Mouse (Mus musculus) hindbrain, postnatal 0 days (tissue): ENCODE measurements around the gene Cfl2. TPM values are rescaled to one million over a fixed set of nuclear protein-coding genes. Genes with fewer than 3 reads are reported as not detected.

Experiments used
- ATAC-seq: fragments of 200-750 bp; cut with Nextera tagmentation; 2 replicates; pipeline ENCODE4 v1.8.0; 2017; ENCODE audit warnings: mild to moderate bottlenecking, moderate TSS enrichment, moderate library complexity
- DNase-seq: peaks from one replicate; pipeline ENCODE4 v3.0.0-alpha.2; 2015; ENCODE audit warnings: low spot score
- H3K27ac ChIP-seq: fragments of 300-500 bp; sonication (generic); 2 replicates; pipeline ENCODE4 v1.5.1; 2014; ENCODE audit warnings: mild to moderate bottlenecking
- H3K27me3 ChIP-seq: fragments of 300-500 bp; sonication (generic); 2 replicates; pipeline ENCODE4 v1.6.1; 2014; ENCODE audit warnings: low read length, mixed read lengths; ENCODE audit not compliant: insufficient read depth
- H3K36me3 ChIP-seq: fragments of 300-500 bp; sonication (generic); 2 replicates; pipeline ENCODE4 v1.6.1; 2014; ENCODE audit warnings: low read length, mixed read lengths; ENCODE audit not compliant: insufficient read depth
- H3K4me1 ChIP-seq: fragments of 300-500 bp; sonication (generic); 2 replicates; pipeline ENCODE4 v1.6.1; 2014; ENCODE audit warnings: antibody characterized with exemption, low read length, mixed read lengths; ENCODE audit not compliant: insufficient read depth
- H3K4me2 ChIP-seq: fragments of 300-500 bp; sonication (generic); 2 replicates; pipeline ENCODE4 v1.6.1; 2014; ENCODE audit warnings: low read depth, mild to moderate bottlenecking, low read length, moderate library complexity, mixed read lengths
- H3K4me3 ChIP-seq: fragments of 300-500 bp; sonication (generic); 2 replicates; pipeline ENCODE4 v1.5.1; 2014; ENCODE audit warnings: low read length
- H3K9ac ChIP-seq: fragments of 300-500 bp; sonication (generic); replicated peaks from 2 replicates; pipeline ENCODE4 v1.6.1; 2014; ENCODE audit warnings: mild to moderate bottlenecking, low read length, moderate library complexity, mixed read lengths
- H3K9me3 ChIP-seq: fragments of 300-500 bp; sonication (generic); 2 replicates; pipeline ENCODE4 v1.6.1; 2016; ENCODE audit warnings: low read length, mixed read lengths
- CTCF ChIP-seq: IDR thresholded peaks from 2 replicates; pipeline ENCODE4 v1.5.1; 2016; ENCODE audit warnings: antibody characterized with exemption, control low read depth, low read depth
- WGBS: fragments of 180-500 bp; shearing (Covaris S2); extraction: QIAGEN DNeasy Blood & Tissue Kit; methylation state at CpG from one replicate; pipeline ENCODE4 v1.1.7; 2014; 5-methylcytosine and 5-hydroxymethylcytosine counted together
- polyA plus RNA-seq: library from polyadenylated mRNA; unstranded; fragments of >200 nt; fragmentation: Nextera tagmentation; extraction: Ambion mirVana; gene quantifications from 2 replicates; pipeline ENCODE4 v1.2.1, GENCODE M21; 2015
- total RNA-seq: library from RNA; depleted of rRNA; stranded (reverse); fragments of >200 nt; gene quantifications from 2 replicates; pipeline ENCODE4 v1.2.3, GENCODE M21; 2014; rRNA removed

Cfl2 gene
- total and polyA plus RNA-seq, 2 experiments from 2014 or later = 162 to 255 TPM

DNA sequence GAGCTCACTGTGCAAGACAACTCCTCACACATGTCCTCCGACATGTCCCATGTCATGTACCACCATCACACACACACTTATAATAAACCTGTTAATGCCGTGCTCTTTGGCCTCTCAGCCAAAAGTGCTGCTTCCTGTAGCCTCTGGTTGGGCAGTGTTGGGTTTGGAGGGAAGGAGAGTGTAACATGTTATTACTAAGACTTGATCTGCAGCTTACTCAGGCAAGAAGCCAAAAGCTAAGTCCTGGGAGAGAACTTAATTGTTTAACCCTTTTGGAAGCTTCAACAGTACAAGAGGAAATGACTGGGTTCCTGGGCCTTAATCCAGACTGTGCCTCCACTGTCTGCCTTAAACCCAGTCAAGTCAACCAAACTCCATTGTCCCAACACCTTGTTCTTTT, 52.5 kb downstream of the Cfl2 start:
- no peak overlapping the region for H3K4me3 ChIP-seq
- no peak overlapping the region for H3K4me2 ChIP-seq
- H3K27ac ChIP-seq = no peak overlapping the region
- TF ChIP-seq CTCF = no peak
- no peaks in the 10 kb centered on the region for H3K4me1 ChIP-seq
- H3K9ac ChIP-seq = no peak overlapping the region
- no peaks in the 10 kb centered on the region for H3K27me3 ChIP-seq
- H3K9me3 ChIP-seq = no peaks in the 10 kb centered on the region
- 84% methylated on average over 2 of the region's 2 CpGs for WGBS
- ATAC-seq (no peak), DNase-seq (no peak)
- H3K36me3 ChIP-seq = no peaks in the 10 kb centered on the region

Other genes starting within 250 kb of the Cfl2 start
- 51.9 and 66.0 TPM in 2 replicates for gene Sptssa, start 206.3 kb downstream of the Cfl2 start, total RNA-seq
- 222 and 227 TPM in 2 replicates for gene Sptssa, start 206.3 kb downstream of the Cfl2 start, polyA plus RNA-seq
- gene Eapp, start 167.0 kb downstream of the Cfl2 start, total RNA-seq = 18.0 and 19.0 TPM in 2 replicates
- gene Eapp, start 167.0 kb downstream of the Cfl2 start, polyA plus RNA-seq = 95.3 and 96.2 TPM in 2 replicates
- 55.4 and 57.6 TPM in 2 replicates for gene Snx6, start 67.2 kb downstream of the Cfl2 start, total RNA-seq
- gene Snx6, start 67.2 kb downstream of the Cfl2 start, polyA plus RNA-seq = 141 and 150 TPM in 2 replicates
- gene Gm20403, start 123.7 kb upstream of the Cfl2 start, total RNA-seq = not detected in 2 replicates
- gene Gm20403, start 123.7 kb upstream of the Cfl2 start, polyA plus RNA-seq = not detected in 2 replicates
- gene Baz1a, start 151.5 kb upstream of the Cfl2 start, total RNA-seq = 2.3 and 3.1 TPM in 2 replicates
- 4.6 and 6.0 TPM in 2 replicates for gene Baz1a, start 151.5 kb upstream of the Cfl2 start, polyA plus RNA-seq
- 10.9 and 11.2 TPM in 2 replicates for gene 2700097O09Rik, start 217.2 kb upstream of the Cfl2 start, total RNA-seq
- 16.5 and 19.2 TPM in 2 replicates for gene 2700097O09Rik, start 217.2 kb upstream of the Cfl2 start, polyA plus RNA-seq
- gene Srp54a, start 217.4 kb upstream of the Cfl2 start, total RNA-seq = 36.4 and 48.0 TPM in 2 replicates
- gene Srp54a, start 217.4 kb upstream of the Cfl2 start, polyA plus RNA-seq = 188 and 192 TPM in 2 replicates